Mouse (Mus musculus) liver, postnatal 0 days (tissue): Measurements from ENCODE around the gene Cnih2. TPM values are rescaled to one million over a fixed set of nuclear protein-coding genes. Genes with fewer than 3 reads are reported as not detected.
A peak's percentile ranks its signal among the peaks of the same experiment; 100 is the strongest.

Experiments
- ATAC-seq: fragments of 200-750 bp; cut with Nextera tagmentation; 2 replicates; pipeline ENCODE4 v1.8.0; 2017; ENCODE audit warnings: mild to moderate bottlenecking, moderate library complexity
- DNase-seq: peaks from one replicate; pipeline ENCODE4 v3.0.0-alpha.2; 2016
- H3K27ac ChIP-seq: fragments of 300-500 bp; sonication (generic); 2 replicates; pipeline ENCODE4 v1.5.1; 2014; ENCODE audit warnings: antibody characterized with exemption, moderate library complexity, mild to moderate bottlenecking, low read depth
- H3K27me3 ChIP-seq: fragments of 300-500 bp; sonication (generic); 2 replicates; pipeline ENCODE4 v1.6.1; 2014; ENCODE audit warnings: low read length, control low read depth, mixed read lengths; ENCODE audit not compliant: insufficient read depth
- H3K36me3 ChIP-seq: fragments of 300-500 bp; sonication (generic); replicated peaks from 2 replicates; pipeline ENCODE4 v1.6.1; 2014; ENCODE audit warnings: mild to moderate bottlenecking, control low read depth, low read length, moderate library complexity, mixed read lengths; ENCODE audit not compliant: insufficient read depth
- H3K4me1 ChIP-seq: fragments of 300-500 bp; sonication (generic); 2 replicates; pipeline ENCODE4 v1.6.1; 2014; ENCODE audit warnings: antibody characterized with exemption, mild to moderate bottlenecking, control low read depth; ENCODE audit not compliant: insufficient read depth
- H3K4me2 ChIP-seq: fragments of 300-500 bp; sonication (generic); 2 replicates; pipeline ENCODE4 v1.6.1; 2014; ENCODE audit warnings: low read depth, mild to moderate bottlenecking, low read length, moderate library complexity, mixed read lengths
- H3K4me3 ChIP-seq: fragments of 300-500 bp; sonication (generic); 2 replicates; pipeline ENCODE4 v1.5.1; 2014; ENCODE audit warnings: low read depth, low read length
- H3K9ac ChIP-seq: fragments of 300-500 bp; sonication (generic); replicated peaks from 2 replicates; pipeline ENCODE4 v1.6.1; 2014; ENCODE audit warnings: mild to moderate bottlenecking, moderate library complexity
- H3K9me3 ChIP-seq: fragments of 300-500 bp; sonication (generic); 2 replicates; pipeline ENCODE4 v1.6.1; 2016; ENCODE audit warnings: mild to moderate bottlenecking, control low read depth, low read length, mixed read lengths
- CTCF ChIP-seq: sonication (generic); IDR thresholded peaks from 2 replicates; pipeline ENCODE4 v1.5.1; 2016; ENCODE audit warnings: antibody characterized with exemption, low read depth
- EP300 ChIP-seq: IDR thresholded peaks from 2 replicates; pipeline ENCODE4 v1.6.1; 2016; ENCODE audit warnings: antibody characterized with exemption, low read depth, mild to moderate bottlenecking
- WGBS: fragments of 180-500 bp; shearing (Covaris S2); extraction: QIAGEN DNeasy Blood & Tissue Kit; methylation state at CpG from one replicate; pipeline ENCODE4 v1.1.7; 2014; ENCODE audit not compliant: insufficient replicate concordance; 5-methylcytosine and 5-hydroxymethylcytosine counted together
- polyA plus RNA-seq: library from polyadenylated mRNA; unstranded; fragments of >200 nt; fragmentation: Nextera tagmentation; extraction: Ambion mirVana; gene quantifications from 2 replicates; pipeline ENCODE4 v1.2.1, GENCODE M21; 2015

The Cnih2 gene
- polyA plus RNA-seq, 1 experiment from 2014 or later, result 0.18 TPM

GRCm38 (mm10) chr19:5094746-5095417, 3.4 kb downstream of the Cnih2 start:
- 40% methylated on average over 11 of the region's 11 CpGs for WGBS

DNA sequence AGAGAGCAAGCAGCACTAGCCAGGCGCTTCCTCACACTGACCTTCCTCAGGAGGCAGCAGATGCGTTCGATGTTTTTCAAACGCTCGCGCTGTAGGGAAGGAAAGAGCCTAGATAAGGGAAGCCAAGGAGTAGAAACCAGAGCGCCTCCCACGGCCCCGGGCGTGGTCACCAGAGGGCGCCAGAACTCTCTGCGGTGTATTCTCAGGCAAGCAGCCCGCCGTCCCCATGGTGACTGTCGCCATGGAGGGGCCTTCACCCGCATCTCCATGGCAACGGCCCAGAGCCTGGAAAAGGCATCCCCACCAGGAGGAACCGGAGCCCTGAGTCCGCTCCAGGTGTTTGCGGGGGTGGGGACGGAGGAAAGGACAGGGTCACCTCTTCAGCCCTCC, 4.1 kb downstream of the Cnih2 start:
- peaks cover 22% of the 10 kb centered on the region for H3K27me3 ChIP-seq

More at GRCm38 (mm10) chr19:5094746-5095417, 3.4 kb downstream of the Cnih2 start:
- ATAC-seq (no peak), DNase-seq (no peak)
- Histone ChIP-seq H3K4me3 (no peak overlapping the region), H3K27me3 (peaks cover 22% of the 10 kb centered on the region), H3K9ac (no peak overlapping the region), H3K4me1 (peaks cover 11% of the 10 kb centered on the region), H3K9me3 (no peaks in the 10 kb centered on the region), H3K36me3 (peaks cover 17% of the 10 kb centered on the region), H3K27ac (no peak overlapping the region), H3K4me2 (no peak overlapping the region)
- TF ChIP-seq CTCF (no peak), EP300 (no peak)

DNA sequence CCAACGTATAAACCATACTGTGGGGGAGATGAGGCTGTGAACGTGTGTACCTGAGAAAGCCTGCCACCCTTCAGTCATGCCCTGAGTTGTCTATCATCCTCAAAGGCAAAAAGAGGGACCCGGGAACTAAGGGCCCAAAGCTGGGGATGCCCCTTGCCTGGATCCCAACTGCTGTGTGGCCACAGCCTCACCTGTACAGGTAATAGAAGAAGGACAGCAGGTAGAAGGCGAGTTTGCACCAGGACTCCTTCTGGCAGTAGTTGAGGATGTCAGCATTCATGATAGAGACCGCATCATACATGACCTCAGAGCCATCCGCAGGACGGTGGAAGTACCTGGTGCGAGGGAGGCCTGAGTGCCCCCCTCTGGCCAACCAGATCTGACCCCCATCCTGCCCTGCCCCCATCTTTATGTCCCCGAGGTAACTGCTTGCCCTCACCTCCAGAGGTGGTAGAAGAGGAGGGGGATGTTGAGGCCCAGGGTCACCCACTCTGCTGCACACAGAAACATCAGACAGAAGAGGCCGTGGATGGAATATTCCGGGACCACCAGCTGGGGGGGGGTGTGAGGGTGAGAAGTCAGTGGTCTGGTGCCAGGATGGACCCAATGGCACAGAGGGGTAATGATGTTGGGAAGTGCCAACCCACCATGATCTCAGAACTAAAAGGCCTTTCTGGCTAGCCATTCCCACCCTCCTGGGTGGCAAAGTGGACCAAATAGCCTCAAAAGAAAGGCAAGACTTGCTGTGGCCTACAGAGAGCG, 4.7 kb downstream of the Cnih2 start:
- ATAC-seq (no peak), DNase-seq (peak; percentile 12)
- Histone ChIP-seq H3K9me3 (no peaks in the 10 kb centered on the region), H3K9ac (no peak overlapping the region), H3K27ac (no peak overlapping the region), H3K4me1 (peaks cover 16% of the 10 kb centered on the region), H3K4me3 (no peak overlapping the region), H3K27me3 (peaks cover 22% of the 10 kb centered on the region), H3K4me2 (no peak overlapping the region), H3K36me3 (peaks cover 8% of the 10 kb centered on the region)
- 72% methylated on average over 12 of the region's 12 CpGs for WGBS
- TF ChIP-seq CTCF (no peak), EP300 (no peak)

More for the DNA sequence above, 4.1 kb downstream of the Cnih2 start:
- Histone ChIP-seq H3K4me3 (no peak overlapping the region), H3K4me2 (no peak overlapping the region), H3K4me1 (peaks cover 13% of the 10 kb centered on the region), H3K9me3 (no peaks in the 10 kb centered on the region), H3K36me3 (peaks cover 10% of the 10 kb centered on the region), H3K27ac (no peak overlapping the region), H3K9ac (no peak overlapping the region)
- ATAC-seq (peak; percentile 67), DNase-seq (peak; percentile 94)
- TF ChIP-seq EP300, result no peak
- TF ChIP-seq CTCF, result peak; percentile 93
- WGBS, result under 1% methylated on average over 21 of the region's 21 CpGs

DNA sequence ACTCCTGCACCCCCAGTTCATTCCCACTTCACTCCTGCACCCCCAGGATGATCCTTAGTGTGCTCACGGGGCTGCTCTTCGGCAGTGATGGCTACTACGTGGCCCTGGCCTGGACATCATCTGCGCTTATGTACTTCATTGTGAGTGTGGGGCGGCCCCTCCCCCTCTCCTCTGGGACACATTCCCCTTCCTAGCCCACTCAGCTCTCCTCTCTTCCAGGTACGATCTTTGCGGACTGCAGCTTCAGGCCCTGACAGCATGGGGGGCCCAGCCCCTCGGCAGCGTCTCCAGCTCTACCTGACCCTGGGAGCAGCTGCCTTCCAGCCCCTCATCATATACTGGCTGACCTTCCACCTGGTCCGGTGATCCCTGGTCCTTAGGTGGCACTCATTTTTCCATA, 6.2 kb downstream of the Cnih2 start:
- Histone ChIP-seq H3K4me3 (no peak overlapping the region), H3K27me3 (peaks cover 13% of the 10 kb centered on the region), H3K9me3 (no peaks in the 10 kb centered on the region), H3K27ac (no peak overlapping the region), H3K36me3 (peaks cover 8% of the 10 kb centered on the region), H3K4me2 (no peak overlapping the region), H3K4me1 (peaks cover 17% of the 10 kb centered on the region), H3K9ac (no peak overlapping the region)
- no peak for ATAC-seq
- TF ChIP-seq CTCF (no peak), EP300 (no peak)
- WGBS, result 84% methylated on average over 10 of the region's 10 CpGs
- no peak for DNase-seq

DNA sequence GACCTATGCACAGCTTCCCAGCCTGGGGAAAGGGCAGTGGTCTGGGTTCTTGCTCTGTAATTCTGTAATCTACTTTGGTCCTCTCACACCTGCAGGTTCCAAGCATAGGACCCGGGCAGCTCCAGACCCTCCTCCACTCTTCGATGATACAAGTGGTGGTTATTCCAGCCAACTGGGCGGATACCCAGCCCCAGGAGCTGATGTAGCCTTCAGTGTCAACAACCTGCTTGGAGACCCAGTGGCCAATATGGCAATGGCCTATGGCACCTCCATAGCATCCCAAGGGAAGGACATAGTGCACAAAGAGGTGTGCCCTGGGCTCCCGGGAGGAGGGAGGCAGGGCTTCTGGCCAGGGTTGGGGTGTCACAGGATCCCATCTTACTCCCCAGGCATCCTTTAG, 9.0 kb downstream of the Cnih2 start:
- no peaks in the 10 kb centered on the region for H3K9me3 ChIP-seq
- peaks cover 20% of the 10 kb centered on the region for H3K27me3 ChIP-seq
- H3K27ac ChIP-seq, result no peak overlapping the region
- H3K4me2 ChIP-seq, result peak overlapping the region; percentile 97
- ATAC-seq (no peak), DNase-seq (no peak)
- 81% methylated on average over 4 of the region's 4 CpGs for WGBS
- H3K4me3 ChIP-seq, result peak overlapping the region; percentile 85
- H3K9ac ChIP-seq, result peak overlapping the region; percentile 79; the same call in 1 of the 2 replicates
- peaks cover 25% of the 10 kb centered on the region for H3K4me1 ChIP-seq
- TF ChIP-seq EP300, result no peak
- H3K36me3 ChIP-seq, result peaks cover 8% of the 10 kb centered on the region

GRCm38 (mm10) chr19:5087884-5088728, 10.2 kb downstream of the Cnih2 start, which contains the start of gene Yif1a:
Gene Yif1a (plus strand): TSS chr19:5088538.
- Histone ChIP-seq H3K9me3 (no peaks in the 10 kb centered on the region), H3K27me3 (peaks cover 33% of the 10 kb centered on the region), H3K4me1 (peaks cover 25% of the 10 kb centered on the region), H3K9ac (peak within 1 kb of the TSS; percentile 79), H3K4me3 (peak within 1 kb of the TSS; percentile 85), H3K27ac (peak within 1 kb of the TSS; percentile 89), H3K36me3 (peaks cover 8% of the 10 kb centered on the region), H3K4me2 (peak within 1 kb of the TSS; percentile 97)
- DNase-seq, result peak; percentile 95
- peak; percentile 90 for ATAC-seq
- under 1% methylated on average over 58 of the region's 58 CpGs for WGBS
- TF ChIP-seq CTCF (peak; percentile 65), EP300 (peak; percentile 42; the same call in 1 of the 2 replicates)
